Mouse (Mus musculus): ENCODE results near the gene Aire. TPM values are rescaled to one million over a fixed set of nuclear protein-coding genes. Genes with fewer than 3 reads are reported as not detected.
"Not testable (repeated sequence)": the region's sequence is repeated elsewhere in the genome, so short reads cannot be mapped to it uniquely, and the experiment has no call there.

The Aire gene
- total RNA-seq, 2 experiments from 2014 or later: not detected

DNA sequence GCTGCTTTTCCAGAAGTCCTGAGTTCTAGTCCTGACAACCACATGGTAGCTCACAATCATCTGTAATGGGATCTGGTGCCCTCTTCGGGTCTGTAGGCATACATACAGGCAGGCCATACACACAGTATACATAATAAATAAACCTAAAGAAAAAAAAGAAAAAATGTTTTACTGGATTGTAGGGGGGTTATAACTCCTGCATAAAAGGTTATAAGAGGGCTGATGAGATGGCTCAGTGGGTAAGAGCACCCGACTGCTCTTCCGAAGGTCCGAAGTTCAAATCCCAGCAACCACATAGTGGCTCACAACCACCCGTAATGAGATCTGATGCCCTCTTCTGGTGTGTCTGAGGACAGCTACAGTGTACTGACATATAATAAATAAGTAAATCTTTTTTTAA, 32.3 kb downstream of the Aire start:
- not testable (repeated sequence) for ATAC-seq (replicated peaks; ENCODE audit: low FRiP score, poor library complexity, severe bottlenecking)

DNA sequence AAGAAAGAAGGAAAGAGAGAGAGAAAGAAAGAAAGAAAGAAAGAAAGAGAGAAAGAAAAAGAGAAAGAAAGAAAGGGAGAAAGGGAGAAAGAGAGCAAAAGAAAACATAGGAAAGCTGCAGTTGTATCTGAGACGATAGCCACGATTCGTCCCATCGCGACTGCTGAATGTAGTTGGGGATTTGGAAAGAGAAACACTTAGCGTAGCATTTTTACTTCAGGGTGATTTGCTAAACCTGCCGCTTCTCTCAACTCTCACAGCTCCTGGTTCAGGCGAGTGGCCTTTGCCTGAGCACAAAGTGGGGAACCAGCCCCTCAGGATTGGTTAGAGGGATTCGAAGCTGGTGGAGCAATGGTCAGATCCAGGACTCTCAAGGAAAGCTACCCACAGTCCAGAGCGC, 33.1 kb downstream of the Aire start:
- ATAC-seq (replicated peaks; ENCODE audit: low FRiP score, poor library complexity, severe bottlenecking): no peak

DNA sequence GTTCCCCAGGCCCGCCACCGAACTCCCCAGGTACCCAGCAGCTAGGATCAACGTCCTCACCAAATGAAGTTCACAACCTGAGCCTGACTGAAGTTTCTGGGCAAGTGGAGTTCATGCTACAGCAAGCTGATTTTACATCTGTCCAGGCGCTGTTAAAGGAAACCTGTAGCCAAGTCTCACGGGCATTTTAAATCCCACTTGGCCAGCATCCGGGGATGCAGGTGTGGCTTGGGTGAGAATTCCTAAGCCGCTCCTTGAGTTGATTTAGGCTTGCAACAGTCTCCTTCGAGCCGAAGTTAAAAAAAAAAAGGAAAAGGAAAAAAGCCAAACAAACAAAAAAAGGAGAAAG, 33.5 kb downstream of the Aire start, which contains the start of gene Pfkl:
TSS of gene Pfkl (minus strand) at position 139 of the 349 bp plus-strand sequence.
- peak; percentile 23 for ATAC-seq (replicated peaks; ENCODE audit: low FRiP score, poor library complexity, severe bottlenecking)

GRCm38 (mm10) chr10:78009184-78009944, 34.0 kb downstream of the Aire start:
- peak; percentile 93 for ATAC-seq (replicated peaks; ENCODE audit: low FRiP score, poor library complexity, severe bottlenecking)

DNA sequence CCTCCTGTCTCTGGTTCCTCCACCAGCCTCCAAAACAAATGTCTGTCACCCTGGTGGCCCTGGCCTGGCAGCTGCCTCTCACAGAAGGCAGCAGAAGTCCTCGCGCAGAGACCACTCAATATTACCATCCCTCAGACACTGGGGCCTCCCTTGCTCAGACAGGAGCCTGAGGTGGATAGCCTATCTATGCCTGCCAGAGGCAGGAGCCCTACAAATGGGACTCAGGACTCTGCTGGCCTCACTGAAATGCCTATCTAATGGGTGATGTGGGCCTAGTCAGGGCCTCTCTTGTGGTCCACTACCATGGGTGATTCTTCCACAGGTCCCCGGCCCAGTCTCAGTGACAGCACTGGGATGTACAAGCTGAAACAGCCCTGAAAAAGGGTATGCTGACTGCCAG, 35.2 kb downstream of the Aire start:
- no peak for ATAC-seq (replicated peaks; ENCODE audit: low FRiP score, poor library complexity, severe bottlenecking)

DNA sequence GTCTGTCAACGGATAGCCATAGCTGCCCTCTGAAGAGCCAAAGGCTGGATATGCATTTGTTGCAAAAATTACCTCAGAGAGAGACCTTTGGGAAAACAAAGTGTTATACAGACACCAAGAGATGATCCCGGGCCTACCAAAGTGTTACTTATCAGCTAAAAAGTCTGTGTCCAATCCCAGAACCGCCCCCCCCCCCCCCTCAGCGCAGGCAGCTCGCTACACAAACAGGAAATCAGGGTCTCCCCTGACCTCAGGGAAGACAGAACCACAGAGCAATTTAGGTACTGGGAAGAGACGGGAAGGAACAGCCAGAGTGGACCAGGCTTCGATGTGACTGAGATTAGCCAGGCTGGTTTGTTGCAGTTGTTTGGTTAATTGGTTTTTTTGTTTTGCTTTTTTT, 36.2 kb downstream of the Aire start:
- no peak for ATAC-seq (replicated peaks; ENCODE audit: low FRiP score, poor library complexity, severe bottlenecking)

DNA sequence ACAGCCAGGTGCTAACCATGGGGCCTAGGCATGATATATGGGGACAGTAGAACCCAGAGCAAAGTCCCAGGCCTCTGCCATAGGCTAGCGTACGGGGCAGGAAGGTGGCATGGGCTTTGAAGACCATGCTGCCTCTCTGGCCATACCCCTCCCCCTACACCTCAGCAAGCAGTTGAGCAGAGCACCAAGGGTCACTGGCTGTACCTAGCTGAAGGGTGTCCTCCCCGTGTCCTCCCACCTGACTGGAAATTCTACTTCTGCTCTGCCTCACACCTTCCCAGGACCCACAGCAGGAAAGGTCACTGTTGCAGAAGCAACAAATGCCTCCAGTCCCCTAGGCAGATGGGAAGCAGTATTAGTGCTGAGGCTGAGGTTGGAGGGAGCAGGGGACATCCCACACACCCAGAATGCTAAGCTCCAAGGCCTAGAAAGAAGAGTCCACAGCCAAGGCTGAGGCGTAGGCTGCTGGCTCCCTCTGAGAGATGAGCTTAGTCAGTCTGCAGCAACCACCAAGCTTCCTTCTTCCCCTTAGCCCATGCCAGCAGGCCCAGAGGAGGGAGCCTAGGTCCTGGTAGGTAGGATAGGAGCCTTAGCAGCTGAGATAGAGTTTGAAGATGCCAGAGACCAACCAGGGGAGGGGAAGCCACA, 37.5 kb downstream of the Aire start:
- ATAC-seq (replicated peaks; ENCODE audit: low FRiP score, poor library complexity, severe bottlenecking): no peak

DNA sequence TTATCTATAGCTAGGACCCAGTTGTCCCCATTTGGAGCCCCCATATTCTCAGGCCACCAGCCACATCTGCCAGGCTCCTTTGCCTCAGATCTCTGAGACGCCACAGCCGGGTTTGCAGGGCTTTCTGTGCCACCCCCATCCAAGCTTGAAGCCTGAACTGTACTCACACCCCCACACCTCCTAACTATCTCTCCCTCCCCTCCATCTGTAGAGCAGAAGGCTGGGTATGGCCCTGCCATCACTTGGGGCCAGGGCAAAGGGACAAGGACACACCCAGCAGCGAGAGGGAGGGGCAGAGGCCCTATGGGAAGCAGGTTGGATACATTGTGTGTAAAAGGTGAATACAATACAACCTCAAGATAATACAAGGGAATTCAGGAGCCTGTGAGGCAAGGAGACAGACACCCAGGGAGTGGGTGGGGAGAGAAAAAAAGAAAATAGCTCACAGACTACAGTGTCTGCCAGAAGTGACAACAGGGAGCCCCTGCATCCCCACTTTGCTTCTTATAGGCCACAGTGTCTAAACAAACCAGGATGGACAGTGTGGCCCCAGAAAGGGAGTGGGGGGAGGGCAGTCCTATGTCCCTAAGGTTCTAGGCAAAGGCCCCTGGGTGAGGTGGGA, 38.8 kb downstream of the Aire start:
- ATAC-seq (replicated peaks; ENCODE audit: low FRiP score, poor library complexity, severe bottlenecking): no peak

DNA sequence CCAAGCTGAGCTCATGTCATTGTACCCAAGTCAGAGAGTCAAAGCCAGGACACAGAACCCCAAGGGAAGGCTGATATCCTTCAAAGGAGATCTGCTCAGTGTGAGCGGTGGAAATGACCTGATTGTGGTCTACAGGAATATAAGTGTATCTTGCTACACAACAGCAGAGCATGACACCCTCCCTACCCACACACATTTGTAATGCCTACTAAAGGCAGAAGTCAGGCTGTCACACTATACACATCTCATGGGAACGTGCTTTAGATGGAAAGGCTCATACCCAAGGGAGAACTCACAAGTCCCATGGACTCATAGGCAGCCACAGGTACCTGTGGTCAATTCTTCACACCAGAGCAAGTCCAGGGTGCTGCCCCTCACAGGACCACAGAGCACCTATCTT, 41.1 kb downstream of the Aire start:
- ATAC-seq (replicated peaks; ENCODE audit: low FRiP score, poor library complexity, severe bottlenecking): no peak

GRCm38 (mm10) chr10:78001796-78002195, 41.6 kb downstream of the Aire start:
- ATAC-seq (replicated peaks; ENCODE audit: low FRiP score, poor library complexity, severe bottlenecking): no peak

GRCm38 (mm10) chr10:78000200-78000599, 43.2 kb downstream of the Aire start:
- no peak for ATAC-seq (replicated peaks; ENCODE audit: low FRiP score, poor library complexity, severe bottlenecking)

DNA sequence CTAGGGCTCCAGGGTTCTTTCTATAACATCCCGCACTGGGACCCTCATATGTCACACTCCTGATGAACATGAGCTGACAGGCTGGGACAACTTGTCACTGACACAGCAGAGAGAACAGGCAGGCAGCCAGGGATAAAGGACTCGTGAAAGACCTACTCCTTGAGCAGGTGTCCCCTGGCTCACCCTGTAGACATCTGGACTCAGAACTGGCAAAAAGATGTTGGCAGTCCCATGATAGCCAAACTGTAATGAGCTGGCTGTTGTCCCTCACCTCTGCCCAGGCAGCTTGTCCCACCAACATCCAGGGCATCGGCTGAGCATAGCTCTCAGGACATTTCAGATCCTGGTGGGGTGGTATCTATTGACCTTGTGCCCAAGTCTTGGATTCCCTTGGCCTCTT, 47.8 kb downstream of the Aire start:
- ATAC-seq (replicated peaks; ENCODE audit: low FRiP score, poor library complexity, severe bottlenecking): no peak

DNA sequence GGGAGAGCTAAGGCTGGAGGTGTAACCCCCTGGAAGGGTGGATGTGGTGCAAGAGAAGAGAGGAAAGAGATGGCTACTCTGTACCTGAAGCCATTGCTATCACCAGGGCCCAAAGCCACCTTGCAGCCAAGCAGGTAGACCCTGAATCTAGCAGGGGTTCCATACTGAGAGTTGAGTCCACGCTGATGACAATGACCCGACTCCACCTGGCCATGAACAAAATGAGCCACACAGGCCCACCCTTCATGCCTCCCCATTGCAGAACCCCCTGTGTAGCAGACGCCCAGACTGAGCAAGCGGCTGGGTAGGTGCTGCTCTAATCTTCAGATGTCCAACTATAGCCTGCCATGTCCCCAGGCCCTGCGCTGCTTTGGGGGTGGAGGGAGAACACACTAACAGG, 57.6 kb downstream of the Aire start:
- no peak for ATAC-seq (replicated peaks; ENCODE audit: low FRiP score, poor library complexity, severe bottlenecking)

DNA sequence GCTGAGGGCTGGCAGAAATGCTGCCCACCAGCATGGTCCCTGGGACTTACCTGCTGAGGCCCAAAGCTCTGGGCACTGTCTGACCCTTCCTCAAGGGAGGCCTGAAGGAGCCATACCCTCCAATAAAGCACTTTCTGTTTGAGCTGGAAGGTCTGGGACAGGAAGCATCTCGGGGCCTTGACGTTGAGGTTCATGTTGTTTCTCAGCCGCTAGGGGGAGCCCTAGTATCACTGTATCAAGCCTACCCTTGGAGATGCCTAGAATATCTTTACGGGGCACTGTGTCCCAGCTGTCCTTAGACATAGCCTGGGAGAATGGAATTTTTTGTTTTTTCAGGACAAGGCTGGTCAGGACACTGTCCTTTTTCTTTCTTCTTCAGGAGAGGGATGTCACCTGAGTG, 58.8 kb downstream of the Aire start:
- ATAC-seq (replicated peaks; ENCODE audit: low FRiP score, poor library complexity, severe bottlenecking): peak; percentile 81

Other genes with a start within 250 kb of the Aire start
- not detected in 2 replicates for gene Gm9639, start 248.5 kb downstream of the Aire start, total RNA-seq (2015; ENCODE audit: low replicate concordance)
- gene Gm9639, start 248.5 kb downstream of the Aire start, total RNA-seq (2017; ENCODE audit: low replicate concordance): not detected in 2 replicates
- gene Gm19668, start 244.5 kb downstream of the Aire start, total RNA-seq (2015; ENCODE audit: low replicate concordance): not detected in 2 replicates
- not detected in 2 replicates for gene Gm19668, start 244.5 kb downstream of the Aire start, total RNA-seq (2017; ENCODE audit: low replicate concordance)
- not detected in 2 replicates for gene Gm9507, start 231.8 kb downstream of the Aire start, total RNA-seq (2015; ENCODE audit: low replicate concordance)
- gene Gm9507, start 231.8 kb downstream of the Aire start, total RNA-seq (2017; ENCODE audit: low replicate concordance): not detected in 2 replicates
- not detected in 2 replicates for gene Gm2696, start 228.9 kb downstream of the Aire start, total RNA-seq (2015; ENCODE audit: low replicate concordance)
- not detected in 2 replicates for gene Gm2696, start 228.9 kb downstream of the Aire start, total RNA-seq (2017; ENCODE audit: low replicate concordance)
- not detected in 2 replicates for gene Krtap10-4, start 216.5 kb downstream of the Aire start, total RNA-seq (2015; ENCODE audit: low replicate concordance)
- not detected in 2 replicates for gene Krtap10-4, start 216.5 kb downstream of the Aire start, total RNA-seq (2017; ENCODE audit: low replicate concordance)
- gene Krtap10-10, start 207.7 kb downstream of the Aire start, total RNA-seq (2015; ENCODE audit: low replicate concordance): not detected in 2 replicates
- not detected in 2 replicates for gene Krtap10-10, start 207.7 kb downstream of the Aire start, total RNA-seq (2017; ENCODE audit: low replicate concordance)
- gene Gm36176, start 196.8 kb downstream of the Aire start, total RNA-seq (2015; ENCODE audit: low replicate concordance): not detected in 2 replicates
- not detected in 2 replicates for gene Gm36176, start 196.8 kb downstream of the Aire start, total RNA-seq (2017; ENCODE audit: low replicate concordance)
- not detected in 2 replicates for gene Gm10318, start 190.8 kb downstream of the Aire start, total RNA-seq (2015; ENCODE audit: low replicate concordance)
- not detected in 2 replicates for gene Gm10318, start 190.8 kb downstream of the Aire start, total RNA-seq (2017; ENCODE audit: low replicate concordance)
- not detected in 2 replicates for gene Gm3285, start 181.6 kb downstream of the Aire start, total RNA-seq (2015; ENCODE audit: low replicate concordance)
- not detected in 2 replicates for gene Gm3285, start 181.6 kb downstream of the Aire start, total RNA-seq (2017; ENCODE audit: low replicate concordance)
- not detected in 2 replicates for gene Lrrc3, start 141.1 kb downstream of the Aire start, total RNA-seq (2015; ENCODE audit: low replicate concordance)
- not detected in 2 replicates for gene Lrrc3, start 141.1 kb downstream of the Aire start, total RNA-seq (2017; ENCODE audit: low replicate concordance)
- gene Trpm2, start 73.0 kb downstream of the Aire start, total RNA-seq (2015; ENCODE audit: low replicate concordance): 0.42 and 1.1 TPM in 2 replicates
- gene Trpm2, start 73.0 kb downstream of the Aire start, total RNA-seq (2017; ENCODE audit: low replicate concordance): 33.1 and 38.6 TPM in 2 replicates
- not detected in 2 replicates for gene 1810043G02Rik, start 65.1 kb downstream of the Aire start, total RNA-seq (2015; ENCODE audit: low replicate concordance)
- 0.26 and 3.5 TPM in 2 replicates for gene 1810043G02Rik, start 65.1 kb downstream of the Aire start, total RNA-seq (2017; ENCODE audit: low replicate concordance)
- gene Pfkl, start 33.5 kb downstream of the Aire start, total RNA-seq (2015; ENCODE audit: low replicate concordance): 0.42 and 1.8 TPM in 2 replicates
- gene Pfkl, start 33.5 kb downstream of the Aire start, total RNA-seq (2017; ENCODE audit: low replicate concordance): 9.2 and 9.8 TPM in 2 replicates
- gene Dnmt3l, start 1.7 kb downstream of the Aire start, total RNA-seq (2015; ENCODE audit: low replicate concordance): not detected in 2 replicates
- gene Dnmt3l, start 1.7 kb downstream of the Aire start, total RNA-seq (2017; ENCODE audit: low replicate concordance): 1.1 TPM in 1 of 2 replicates, not detected in the other
- gene Icosl, start 25.7 kb upstream of the Aire start, total RNA-seq (2015; ENCODE audit: low replicate concordance): 2.9 and 3.4 TPM in 2 replicates
- 0.13 and 0.53 TPM in 2 replicates for gene Icosl, start 25.7 kb upstream of the Aire start, total RNA-seq (2017; ENCODE audit: low replicate concordance)
- 14.4 and 36.9 TPM in 2 replicates for gene D10Jhu81e, start 126.2 kb upstream of the Aire start, total RNA-seq (2015; ENCODE audit: low replicate concordance)
- gene D10Jhu81e, start 126.2 kb upstream of the Aire start, total RNA-seq (2017; ENCODE audit: low replicate concordance): 14.1 and 23.9 TPM in 2 replicates
- 2.5 and 2.9 TPM in 2 replicates for gene Pwp2, start 141.5 kb upstream of the Aire start, total RNA-seq (2015; ENCODE audit: low replicate concordance)
- gene Pwp2, start 141.5 kb upstream of the Aire start, total RNA-seq (2017; ENCODE audit: low replicate concordance): 7.8 and 10.1 TPM in 2 replicates
- 127 and 132 TPM in 2 replicates for gene Trappc10, start 201.0 kb upstream of the Aire start, total RNA-seq (2015; ENCODE audit: low replicate concordance)
- 81.0 and 108 TPM in 2 replicates for gene Trappc10, start 201.0 kb upstream of the Aire start, total RNA-seq (2017; ENCODE audit: low replicate concordance)

All from erythroid progenitor cell, adult 5-6 weeks (primary cell).